Mouse (Mus musculus) forebrain, embryonic 11.5 days (tissue): Measurements from ENCODE around the gene Gm47791. TPM values are rescaled to one million over a fixed set of nuclear protein-coding genes. Genes with fewer than 3 reads are reported as not detected.

Experiments used
- ATAC-seq: fragments of 200-750 bp; cut with Nextera tagmentation; replicated peaks from 2 replicates; pipeline ENCODE4 v1.8.0; 2017; ENCODE audit warnings: moderate TSS enrichment; ENCODE audit not compliant: low FRiP score
- DNase-seq: peaks from one replicate; pipeline ENCODE4 v3.0.0-alpha.2; 2017; ENCODE audit warnings: low spot score
- H3K27ac ChIP-seq: fragments of 300-500 bp; sonication (generic); 2 replicates; pipeline ENCODE4 v1.5.1; 2014; ENCODE audit warnings: low read depth, low read length
- H3K27me3 ChIP-seq: fragments of 300-500 bp; sonication (generic); 2 replicates; pipeline ENCODE4 v1.6.1; 2014; ENCODE audit warnings: mild to moderate bottlenecking, low read length, mixed read lengths; ENCODE audit not compliant: control insufficient read depth, insufficient read depth
- H3K36me3 ChIP-seq: fragments of 300-500 bp; sonication (generic); 2 replicates; pipeline ENCODE4 v1.6.1; 2014; ENCODE audit warnings: mild to moderate bottlenecking, low read length, moderate library complexity, mixed read lengths; ENCODE audit not compliant: control insufficient read depth, insufficient read depth
- H3K4me1 ChIP-seq: fragments of 300-500 bp; sonication (generic); replicated peaks from 2 replicates; pipeline ENCODE4 v1.6.1; 2014; ENCODE audit warnings: low read length, mixed read lengths; ENCODE audit not compliant: control insufficient read depth, insufficient read depth
- H3K4me2 ChIP-seq: fragments of 300-500 bp; sonication (generic); 2 replicates; pipeline ENCODE4 v1.6.1; 2014; ENCODE audit warnings: low read depth, mild to moderate bottlenecking, low read length, moderate library complexity, mixed read lengths; ENCODE audit not compliant: severe bottlenecking
- H3K4me3 ChIP-seq: fragments of 300-500 bp; sonication (generic); 2 replicates; pipeline ENCODE4 v1.5.1; 2014; ENCODE audit warnings: low read depth, low read length
- H3K9ac ChIP-seq: fragments of 300-500 bp; sonication (generic); 2 replicates; pipeline ENCODE4 v1.6.1; 2014; ENCODE audit warnings: low read length
- H3K9me3 ChIP-seq: fragments of 300-500 bp; sonication (generic); 2 replicates; pipeline ENCODE4 v1.6.1; 2016; ENCODE audit warnings: low read length, mixed read lengths; ENCODE audit not compliant: control insufficient read depth
- WGBS: fragments of 180-500 bp; shearing (Covaris S2); extraction: QIAGEN DNeasy Blood & Tissue Kit; methylation state at CpG from one replicate; pipeline ENCODE4 v1.1.7; 2014; 5-methylcytosine and 5-hydroxymethylcytosine counted together
- polyA plus RNA-seq: library from polyadenylated mRNA; unstranded; fragments of >200 nt; fragmentation: Nextera tagmentation; extraction: Ambion mirVana; gene quantifications from 2 replicates; pipeline ENCODE4 v1.2.1, GENCODE M21; 2014

Gene Gm47791
- polyA plus RNA-seq, 1 experiment from 2014 or later: not detected

DNA sequence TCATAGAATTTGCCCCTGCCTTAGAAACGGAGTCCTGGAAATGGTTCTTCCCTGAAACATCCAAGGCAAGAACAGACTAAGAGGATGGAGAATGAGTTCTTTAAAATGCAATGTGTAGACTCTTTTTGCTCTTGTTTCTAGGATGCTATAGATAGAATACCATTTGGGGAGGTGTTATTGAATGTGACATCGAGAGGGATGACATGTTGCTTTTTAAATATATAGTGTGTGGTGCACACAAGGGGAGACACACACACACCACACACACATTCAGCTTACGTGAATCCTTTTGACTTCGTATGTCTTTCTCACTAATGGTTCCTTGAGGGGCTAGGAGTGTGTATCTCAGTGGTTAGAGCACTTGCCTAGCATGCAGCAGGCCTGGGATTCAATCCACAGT is 4.2 kb upstream of the Gm47791 start:
- Histone ChIP-seq H3K36me3 (no peaks in the 10 kb centered on the region), H3K27me3 (no peaks in the 10 kb centered on the region), H3K9ac (no peak overlapping the region), H3K27ac (no peak overlapping the region), H3K4me1 (no peaks in the 10 kb centered on the region), H3K4me2 (no peak overlapping the region), H3K4me3 (no peak overlapping the region), H3K9me3 (no peaks in the 10 kb centered on the region)
- no peak for DNase-seq
- 90% methylated on average over 4 of the region's 4 CpGs for WGBS
- no peak for ATAC-seq

- Histone ChIP-seq H3K9me3 (no peaks in the 10 kb centered on the region), H3K4me2 (no peak overlapping the region), H3K4me3 (no peak overlapping the region), H3K36me3 (no peaks in the 10 kb centered on the region), H3K27ac (no peak overlapping the region), H3K4me1 (no peaks in the 10 kb centered on the region), H3K27me3 (no peaks in the 10 kb centered on the region), H3K9ac (no peak overlapping the region)
- WGBS: 78% methylated on average over 5 of the region's 5 CpGs
- DNase-seq (no peak), ATAC-seq (no peak)
These were observed 2.2 kb upstream of the Gm47791 start for GRCm38 (mm10) chr1:82773208-82773607.

GRCm38 (mm10) chr1:82772428-82772827 is 1.4 kb upstream of the Gm47791 start:
- H3K27me3 ChIP-seq: no peaks in the 10 kb centered on the region
- 86% methylated on average over 4 of the region's 4 CpGs for WGBS
- H3K9me3 ChIP-seq: no peaks in the 10 kb centered on the region
- DNase-seq (no peak), ATAC-seq (0 out of 2 replicates have a peak, but pooled peaks have one; percentile 27)
- H3K4me2 ChIP-seq: no peak overlapping the region
- no peak overlapping the region for H3K27ac ChIP-seq
- H3K9ac ChIP-seq: no peak overlapping the region
- H3K4me3 ChIP-seq: no peak overlapping the region
- H3K36me3 ChIP-seq: no peaks in the 10 kb centered on the region
- no peaks in the 10 kb centered on the region for H3K4me1 ChIP-seq

- no peaks in the 10 kb centered on the region for H3K27me3 ChIP-seq
- 77% methylated on average over 5 of the region's 5 CpGs for WGBS
- no peaks in the 10 kb centered on the region for H3K9me3 ChIP-seq
- no peak within 1 kb of the TSS for H3K4me2 ChIP-seq
- DNase-seq: no peak
- H3K9ac ChIP-seq: no peak within 1 kb of the TSS
- H3K36me3 ChIP-seq: no peaks in the 10 kb centered on the region
- no peak within 1 kb of the TSS for H3K4me3 ChIP-seq
- H3K4me1 ChIP-seq: no peaks in the 10 kb centered on the region
- ATAC-seq: no peak
- no peak within 1 kb of the TSS for H3K27ac ChIP-seq
These were observed 2.8 kb downstream of the Gm47791 start, which contains the start of gene Tm4sf20 for GRCm38 (mm10) chr1:82768269-82768668. Gene Tm4sf20 (minus strand): TSS chr1:82768461.

- no peaks in the 10 kb centered on the region for H3K27me3 ChIP-seq
- H3K4me3 ChIP-seq: no peak overlapping the region
- no peak overlapping the region for H3K4me2 ChIP-seq
- DNase-seq (no peak), ATAC-seq (no peak)
- H3K9ac ChIP-seq: no peak overlapping the region
- no peaks in the 10 kb centered on the region; the same call in 1 of the 2 replicates for H3K36me3 ChIP-seq
- no peaks in the 10 kb centered on the region for H3K4me1 ChIP-seq
- no peaks in the 10 kb centered on the region for H3K9me3 ChIP-seq
- WGBS: 87% methylated on average over 4 of the region's 4 CpGs
- H3K27ac ChIP-seq: no peak overlapping the region
These were observed 4.4 kb downstream of the Gm47791 start for GRCm38 (mm10) chr1:82766641-82767040.

- no peak overlapping the region for H3K27ac ChIP-seq
- no peak overlapping the region for H3K4me3 ChIP-seq
- no peak for ATAC-seq
- H3K27me3 ChIP-seq: no peaks in the 10 kb centered on the region
- H3K9ac ChIP-seq: no peak overlapping the region
- H3K4me1 ChIP-seq: no peaks in the 10 kb centered on the region
- H3K36me3 ChIP-seq: no peaks in the 10 kb centered on the region; the same call in 1 of the 2 replicates
- H3K9me3 ChIP-seq: no peaks in the 10 kb centered on the region
- 76% methylated on average over 1 of the region's 1 CpGs for WGBS
- DNase-seq: no peak
- H3K4me2 ChIP-seq: no peak overlapping the region
These were observed 4.8 kb downstream of the Gm47791 start for GRCm38 (mm10) chr1:82766227-82766626.

GRCm38 (mm10) chr1:82762274-82762673 is 8.8 kb downstream of the Gm47791 start:
- DNase-seq: no peak
- 78% methylated on average over 1 of the region's 1 CpGs for WGBS

GRCm38 (mm10) chr1:82761454-82762169 is 9.4 kb downstream of the Gm47791 start:
- no peak for ATAC-seq
- DNase-seq: no peak
- no peak overlapping the region for H3K27ac ChIP-seq
- no peak overlapping the region for H3K4me2 ChIP-seq
- no peaks in the 10 kb centered on the region for H3K27me3 ChIP-seq
- H3K4me1 ChIP-seq: no peaks in the 10 kb centered on the region
- 90% methylated on average over 8 of the region's 8 CpGs for WGBS
- no peaks in the 10 kb centered on the region; the same call in 1 of the 2 replicates for H3K36me3 ChIP-seq
- H3K4me3 ChIP-seq: no peak overlapping the region
- no peak overlapping the region for H3K9ac ChIP-seq
- H3K9me3 ChIP-seq: no peaks in the 10 kb centered on the region

More at GRCm38 (mm10) chr1:82762274-82762673, 8.8 kb downstream of the Gm47791 start:
- no peaks in the 10 kb centered on the region for H3K4me1 ChIP-seq
- no peak overlapping the region for H3K4me2 ChIP-seq
- no peak overlapping the region for H3K9ac ChIP-seq
- no peak for ATAC-seq
- no peak overlapping the region for H3K27ac ChIP-seq
- H3K27me3 ChIP-seq: no peaks in the 10 kb centered on the region
- H3K9me3 ChIP-seq: no peaks in the 10 kb centered on the region
- H3K36me3 ChIP-seq: no peaks in the 10 kb centered on the region; the same call in 1 of the 2 replicates
- no peak overlapping the region for H3K4me3 ChIP-seq

DNA sequence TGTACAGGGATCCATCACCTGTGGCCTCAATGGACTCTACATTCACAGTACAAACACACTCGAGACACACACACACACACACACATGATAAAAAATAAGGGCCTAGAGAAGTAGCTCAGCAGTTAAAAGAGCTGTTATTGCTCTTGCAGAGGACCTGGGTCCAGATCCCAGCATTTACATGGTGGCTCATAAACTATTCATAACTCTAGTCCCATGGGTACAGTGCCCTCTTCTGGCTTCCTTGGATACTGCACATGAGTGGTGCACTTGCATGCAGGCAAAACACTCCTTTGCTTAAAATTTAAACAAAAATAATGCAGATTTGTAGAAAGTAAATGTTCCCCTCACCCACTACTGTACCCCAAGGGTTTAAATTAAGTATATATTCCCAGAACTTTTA is 11.5 kb downstream of the Gm47791 start:
- DNase-seq (no peak), ATAC-seq (no peak)
- 84% methylated on average over 1 of the region's 1 CpGs for WGBS
- H3K9me3 ChIP-seq: no peaks in the 10 kb centered on the region
- H3K4me2 ChIP-seq: no peak overlapping the region
- H3K4me3 ChIP-seq: no peak overlapping the region
- no peaks in the 10 kb centered on the region for H3K4me1 ChIP-seq
- no peaks in the 10 kb centered on the region for H3K27me3 ChIP-seq
- no peak overlapping the region for H3K9ac ChIP-seq
- no peaks in the 10 kb centered on the region; the same call in 1 of the 2 replicates for H3K36me3 ChIP-seq
- no peak overlapping the region for H3K27ac ChIP-seq
